Mouse (Mus musculus): Measurements from ENCODE around the gene Slc35b4. TPM values are rescaled to one million over a fixed set of nuclear protein-coding genes. Genes with fewer than 3 reads are reported as not detected.

Gene Slc35b4
- polyA plus RNA-seq, 1 experiment from 2014 or later, result 44.0 TPM

GRCm38 (mm10) chr6:34149066-34149465 is 27.8 kb downstream of the Slc35b4 start:
- H3K36me3 ChIP-seq, result no peaks in the 10 kb centered on the region
- no peak overlapping the region for H3K9ac ChIP-seq
- WGBS, result 90% methylated on average over 9 of the region's 9 CpGs
- H3K4me2 ChIP-seq, result no peak overlapping the region
- ATAC-seq (ENCODE audit: low FRiP score, low read depth), result no peak
- no peak overlapping the region for H3K4me3 ChIP-seq
- H3K27ac ChIP-seq (replicated peaks), result no peak overlapping the region
- H3K9me3 ChIP-seq, result no peaks in the 10 kb centered on the region
- H3K4me1 ChIP-seq (replicated peaks), result peaks cover 17% of the 10 kb centered on the region
- no peaks in the 10 kb centered on the region for H3K27me3 ChIP-seq

GRCm38 (mm10) chr6:34148639-34149038 is 28.3 kb downstream of the Slc35b4 start:
- Histone ChIP-seq H3K4me3 (no peak overlapping the region), H3K9me3 (no peaks in the 10 kb centered on the region), H3K27me3 (no peaks in the 10 kb centered on the region), H3K27ac (replicated peaks) (no peak overlapping the region), H3K36me3 (no peaks in the 10 kb centered on the region), H3K4me2 (no peak overlapping the region), H3K9ac (no peak overlapping the region), H3K4me1 (replicated peaks) (peaks cover 13% of the 10 kb centered on the region)
- ATAC-seq (ENCODE audit: low FRiP score, low read depth), result no peak
- WGBS, result 75% methylated on average over 7 of the region's 7 CpGs

- Histone ChIP-seq H3K4me1 (replicated peaks) (peaks cover 7% of the 10 kb centered on the region), H3K27ac (replicated peaks) (no peak overlapping the region), H3K36me3 (no peaks in the 10 kb centered on the region), H3K9me3 (no peaks in the 10 kb centered on the region), H3K27me3 (no peaks in the 10 kb centered on the region), H3K4me2 (no peak overlapping the region), H3K9ac (no peak overlapping the region), H3K4me3 (no peak overlapping the region)
- 83% methylated on average over 3 of the region's 3 CpGs for WGBS
- no peak for ATAC-seq (ENCODE audit: low FRiP score, low read depth)
These were observed 28.9 kb downstream of the Slc35b4 start for GRCm38 (mm10) chr6:34148021-34148420.

DNA sequence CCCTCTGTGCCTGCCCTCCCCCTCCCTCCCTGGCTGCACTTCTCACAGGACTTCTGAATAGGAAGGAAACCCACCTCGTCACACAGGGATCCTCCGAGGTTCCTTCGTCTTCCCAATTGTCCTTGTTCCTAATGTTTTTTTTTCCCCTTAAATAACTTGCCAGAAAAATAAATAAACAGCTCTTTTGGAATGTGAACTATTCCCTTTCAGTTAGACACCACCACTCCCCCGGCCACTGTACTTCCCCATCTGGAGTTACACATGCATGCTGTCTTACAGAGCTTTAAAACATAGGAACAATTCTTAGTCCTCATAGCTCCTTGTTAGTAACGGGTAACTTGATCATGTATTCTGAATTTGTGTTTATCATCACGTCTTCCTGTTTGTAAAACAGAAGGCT is 30.9 kb downstream of the Slc35b4 start:
- 87% methylated on average over 6 of the region's 6 CpGs for WGBS

DNA sequence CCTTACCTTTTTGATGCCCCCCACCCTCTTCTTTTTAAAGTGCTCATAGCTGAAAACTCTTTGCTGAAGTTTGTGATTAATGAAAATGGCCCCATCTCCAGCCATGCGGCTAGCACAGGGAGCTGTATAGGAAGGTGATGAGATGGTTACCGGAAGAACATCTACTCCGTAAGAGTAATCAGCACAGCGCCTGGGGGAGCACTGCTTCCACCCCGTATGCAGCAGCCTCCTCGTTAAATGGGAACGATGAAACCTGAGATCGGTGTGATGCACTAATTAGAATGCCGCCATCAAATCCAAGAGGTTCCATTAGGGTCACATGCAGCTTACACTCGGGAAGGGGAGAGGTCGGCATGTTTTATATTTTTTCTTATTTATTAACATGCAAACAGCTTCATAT is 34.0 kb downstream of the Slc35b4 start:
- Histone ChIP-seq H3K4me1 (replicated peaks) (no peaks in the 10 kb centered on the region), H3K36me3 (no peaks in the 10 kb centered on the region), H3K4me2 (no peak overlapping the region), H3K4me3 (no peak overlapping the region), H3K27me3 (no peaks in the 10 kb centered on the region), H3K9me3 (no peaks in the 10 kb centered on the region), H3K27ac (replicated peaks) (no peak overlapping the region), H3K9ac (no peak overlapping the region)
- 60% methylated on average over 11 of the region's 11 CpGs for WGBS
- ATAC-seq (ENCODE audit: low FRiP score, low read depth), result no peak

More for the DNA sequence above, 30.9 kb downstream of the Slc35b4 start:
- Histone ChIP-seq H3K27ac (replicated peaks) (no peak overlapping the region), H3K27me3 (no peaks in the 10 kb centered on the region), H3K9ac (no peak overlapping the region), H3K9me3 (no peaks in the 10 kb centered on the region), H3K4me3 (no peak overlapping the region), H3K36me3 (no peaks in the 10 kb centered on the region), H3K4me2 (no peak overlapping the region), H3K4me1 (replicated peaks) (no peaks in the 10 kb centered on the region)
- ATAC-seq (ENCODE audit: low FRiP score, low read depth), result no peak

DNA sequence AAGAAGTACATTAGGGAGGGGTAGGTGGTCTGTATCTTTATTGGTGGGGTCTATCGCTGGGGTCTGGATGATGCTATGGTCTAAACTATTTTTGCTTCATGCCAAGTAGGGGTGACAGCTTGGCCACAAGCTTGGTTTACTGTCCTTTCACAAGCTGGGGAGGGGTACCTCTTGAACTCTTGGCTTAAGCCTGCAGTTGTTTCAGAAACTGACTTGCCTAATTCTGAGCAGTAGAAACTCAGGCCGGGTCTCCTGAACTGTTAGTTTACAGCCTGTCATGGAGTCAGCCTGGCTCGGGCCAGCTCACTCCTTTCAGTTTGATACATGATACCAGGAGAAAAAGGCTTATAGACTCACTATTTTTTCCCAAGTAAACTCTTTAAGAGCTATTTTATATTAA is 38.5 kb downstream of the Slc35b4 start:
- Histone ChIP-seq H3K4me1 (replicated peaks) (no peaks in the 10 kb centered on the region), H3K9me3 (no peaks in the 10 kb centered on the region), H3K36me3 (no peaks in the 10 kb centered on the region), H3K27me3 (no peaks in the 10 kb centered on the region), H3K4me3 (no peak overlapping the region), H3K4me2 (no peak overlapping the region), H3K27ac (replicated peaks) (no peak overlapping the region), H3K9ac (no peak overlapping the region)
- 89% methylated on average over 3 of the region's 3 CpGs for WGBS
- no peak for ATAC-seq (ENCODE audit: low FRiP score, low read depth)

- no peaks in the 10 kb centered on the region for H3K36me3 ChIP-seq
- H3K9ac ChIP-seq, result no peak overlapping the region
- H3K27ac ChIP-seq (replicated peaks), result no peak overlapping the region
- H3K27me3 ChIP-seq, result no peaks in the 10 kb centered on the region
- no peak for ATAC-seq (ENCODE audit: low FRiP score, low read depth)
- no peak overlapping the region for H3K4me2 ChIP-seq
- no peak overlapping the region for H3K4me3 ChIP-seq
- no peaks in the 10 kb centered on the region for H3K4me1 ChIP-seq (replicated peaks)
- WGBS, result 89% methylated on average over 9 of the region's 9 CpGs
- no peaks in the 10 kb centered on the region for H3K9me3 ChIP-seq
These were observed 44.5 kb downstream of the Slc35b4 start for GRCm38 (mm10) chr6:34132391-34132790.

- Histone ChIP-seq H3K36me3 (no peaks in the 10 kb centered on the region), H3K4me1 (replicated peaks) (no peaks in the 10 kb centered on the region), H3K4me2 (no peak overlapping the region), H3K9ac (no peak overlapping the region), H3K4me3 (no peak overlapping the region), H3K9me3 (no peaks in the 10 kb centered on the region), H3K27me3 (no peaks in the 10 kb centered on the region), H3K27ac (replicated peaks) (no peak overlapping the region)
- WGBS, result 89% methylated on average over 2 of the region's 2 CpGs
- ATAC-seq (ENCODE audit: low FRiP score, low read depth), result no peak
These were observed 47.6 kb downstream of the Slc35b4 start for GRCm38 (mm10) chr6:34129261-34129660.

DNA sequence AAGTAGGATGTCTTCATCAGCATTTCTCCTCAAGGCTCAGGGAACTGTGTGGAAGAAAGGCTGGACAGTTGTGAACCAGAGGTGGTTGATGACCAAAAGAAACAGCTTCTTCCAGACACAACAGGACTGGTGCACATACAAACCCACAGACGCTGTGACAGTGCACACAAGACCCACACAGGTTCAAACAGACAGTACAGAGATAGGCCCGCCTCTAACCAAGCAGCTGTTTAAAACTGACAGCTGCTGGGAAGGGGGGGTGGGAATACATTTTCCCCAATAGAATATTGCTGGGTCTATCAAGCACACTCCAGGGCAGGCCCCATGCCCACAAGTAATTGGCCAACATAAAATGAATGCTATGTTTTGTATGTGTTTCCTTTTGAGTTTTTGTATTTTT is 52.5 kb downstream of the Slc35b4 start:
- Histone ChIP-seq H3K9me3 (no peaks in the 10 kb centered on the region), H3K4me1 (replicated peaks) (no peaks in the 10 kb centered on the region), H3K27ac (replicated peaks) (no peak overlapping the region), H3K4me3 (no peak overlapping the region), H3K4me2 (no peak overlapping the region), H3K36me3 (no peaks in the 10 kb centered on the region), H3K9ac (no peak overlapping the region), H3K27me3 (no peaks in the 10 kb centered on the region)
- ATAC-seq (ENCODE audit: low FRiP score, low read depth), result no peak
- 69% methylated on average over 2 of the region's 2 CpGs for WGBS

- H3K9ac ChIP-seq, result no peak overlapping the region
- no peak for ATAC-seq (ENCODE audit: low FRiP score, low read depth)
- WGBS, result 90% methylated on average over 7 of the region's 7 CpGs
These were observed 60.0 kb downstream of the Slc35b4 start for GRCm38 (mm10) chr6:34116838-34117478.

DNA sequence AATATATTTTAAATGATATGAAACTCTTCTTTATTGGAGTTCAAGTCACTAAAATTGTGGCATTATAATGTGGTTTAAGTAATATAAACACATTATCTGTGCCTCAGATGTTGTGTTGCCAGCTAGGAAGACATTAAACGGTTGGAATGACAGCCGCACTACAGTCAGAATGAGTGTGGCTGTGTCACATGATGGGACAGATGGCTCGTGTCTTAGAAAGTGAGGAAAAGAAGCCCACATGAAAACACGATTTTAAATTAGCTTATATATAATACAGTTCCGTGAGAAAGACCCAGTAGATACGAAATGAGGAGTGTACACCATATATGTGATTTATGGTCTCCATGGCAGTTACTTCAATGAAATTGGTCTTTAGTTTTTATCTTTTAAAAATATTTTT is 65.5 kb downstream of the Slc35b4 start:
- Histone ChIP-seq H3K9ac (no peak overlapping the region), H3K4me3 (no peak overlapping the region), H3K9me3 (no peaks in the 10 kb centered on the region), H3K36me3 (no peaks in the 10 kb centered on the region), H3K27ac (replicated peaks) (no peak overlapping the region), H3K4me2 (no peak overlapping the region), H3K4me1 (replicated peaks) (no peaks in the 10 kb centered on the region), H3K27me3 (no peaks in the 10 kb centered on the region)
- no peak for ATAC-seq (ENCODE audit: low FRiP score, low read depth)
- 63% methylated on average over 6 of the region's 6 CpGs for WGBS

More at GRCm38 (mm10) chr6:34116838-34117478, 60.0 kb downstream of the Slc35b4 start:
- no peak overlapping the region for H3K27ac ChIP-seq (replicated peaks)
- no peak overlapping the region for H3K4me3 ChIP-seq
- no peaks in the 10 kb centered on the region for H3K4me1 ChIP-seq (replicated peaks)
- H3K9me3 ChIP-seq, result no peaks in the 10 kb centered on the region
- no peak overlapping the region for H3K4me2 ChIP-seq
- no peaks in the 10 kb centered on the region for H3K27me3 ChIP-seq
- H3K36me3 ChIP-seq, result no peaks in the 10 kb centered on the region

GRCm38 (mm10) chr6:34110571-34110970 is 66.3 kb downstream of the Slc35b4 start:
- H3K4me2 ChIP-seq, result no peak overlapping the region
- 24% methylated on average over 10 of the region's 10 CpGs for WGBS
- H3K4me1 ChIP-seq (replicated peaks), result no peaks in the 10 kb centered on the region
- H3K27me3 ChIP-seq, result no peaks in the 10 kb centered on the region
- no peaks in the 10 kb centered on the region for H3K36me3 ChIP-seq
- H3K9ac ChIP-seq, result no peak overlapping the region
- no peak for ATAC-seq (ENCODE audit: low FRiP score, low read depth)
- no peak overlapping the region for H3K27ac ChIP-seq (replicated peaks)
- no peak overlapping the region for H3K4me3 ChIP-seq
- H3K9me3 ChIP-seq, result no peaks in the 10 kb centered on the region
